Mouse (Mus musculus): ENCODE results near the gene Krt81. TPM values are rescaled to one million over a fixed set of nuclear protein-coding genes. Genes with fewer than 3 reads are reported as not detected.

Gene Krt81
- polyA plus RNA-seq (2015; fragmentation: Nextera tagmentation; extraction: Ambion mirVana): not detected in 2 replicates

- Histone ChIP-seq H3K4me2 (ENCODE audit: low read depth, low read length) (no peak within 1 kb of the TSS), H3K27ac (ENCODE audit: low read length) (no peak within 1 kb of the TSS), H3K4me3 (ENCODE audit: low read length) (no peak within 1 kb of the TSS), H3K9me3 (ENCODE audit: control insufficient read depth, low read length) (no peaks in the 10 kb centered on the region), H3K27me3 (ENCODE audit: control insufficient read depth, insufficient read depth, low read depth, low read length) (no peaks in the 10 kb centered on the region), H3K4me1 (replicated peaks; ENCODE audit: control insufficient read depth, insufficient read depth, low read length) (no peaks in the 10 kb centered on the region), H3K9ac (ENCODE audit: low read length) (no peak within 1 kb of the TSS), H3K36me3 (ENCODE audit: control insufficient read depth, insufficient read depth, low read length) (no peaks in the 10 kb centered on the region)
- WGBS: 78% methylated on average over 13 of the region's 13 CpGs
- ATAC-seq (ENCODE audit: low read depth): no peak
These were observed at the start of gene Krt81 for GRCm38 (mm10) chr15:101463651-101464050. Krt81 (minus strand) TSS chr15:101463751.

GRCm38 (mm10) chr15:101508247-101508646 is 44.7 kb upstream of the Krt81 start:
- H3K4me2 ChIP-seq (ENCODE audit: low read depth, low read length): no peak overlapping the region
- H3K27me3 ChIP-seq (ENCODE audit: control insufficient read depth, insufficient read depth, low read depth, low read length): no peaks in the 10 kb centered on the region
- no peak overlapping the region for H3K9ac ChIP-seq (ENCODE audit: low read length)
- H3K9me3 ChIP-seq (ENCODE audit: control insufficient read depth, low read length): no peaks in the 10 kb centered on the region
- peak; percentile 71 for ATAC-seq (ENCODE audit: low read depth)
- H3K4me1 ChIP-seq (replicated peaks; ENCODE audit: control insufficient read depth, insufficient read depth, low read length): no peaks in the 10 kb centered on the region
- WGBS: 49% methylated on average over 9 of the region's 9 CpGs
- H3K36me3 ChIP-seq (ENCODE audit: control insufficient read depth, insufficient read depth, low read length): no peaks in the 10 kb centered on the region
- no peak overlapping the region for H3K27ac ChIP-seq (ENCODE audit: low read length)
- no peak overlapping the region for H3K4me3 ChIP-seq (ENCODE audit: low read length)

- WGBS: 42% methylated on average over 14 of the region's 14 CpGs
- Histone ChIP-seq H3K4me2 (ENCODE audit: low read depth, low read length) (no peak overlapping the region), H3K36me3 (ENCODE audit: control insufficient read depth, insufficient read depth, low read length) (no peaks in the 10 kb centered on the region), H3K4me1 (replicated peaks; ENCODE audit: control insufficient read depth, insufficient read depth, low read length) (no peaks in the 10 kb centered on the region), H3K27ac (ENCODE audit: low read length) (no peak overlapping the region), H3K9ac (ENCODE audit: low read length) (no peak overlapping the region), H3K27me3 (ENCODE audit: control insufficient read depth, insufficient read depth, low read depth, low read length) (no peaks in the 10 kb centered on the region), H3K9me3 (ENCODE audit: control insufficient read depth, low read length) (no peaks in the 10 kb centered on the region), H3K4me3 (ENCODE audit: low read length) (no peak overlapping the region)
- no peak for ATAC-seq (ENCODE audit: low read depth)
These were observed 43.6 kb upstream of the Krt81 start for GRCm38 (mm10) chr15:101506896-101507758.

- ATAC-seq (ENCODE audit: low read depth): no peak
- 69% methylated on average over 2 of the region's 2 CpGs for WGBS
- no peaks in the 10 kb centered on the region for H3K4me1 ChIP-seq (replicated peaks; ENCODE audit: control insufficient read depth, insufficient read depth, low read length)
- no peaks in the 10 kb centered on the region for H3K36me3 ChIP-seq (ENCODE audit: control insufficient read depth, insufficient read depth, low read length)
- no peak overlapping the region for H3K9ac ChIP-seq (ENCODE audit: low read length)
- no peaks in the 10 kb centered on the region for H3K9me3 ChIP-seq (ENCODE audit: control insufficient read depth, low read length)
- H3K27ac ChIP-seq (ENCODE audit: low read length): no peak overlapping the region
- H3K4me2 ChIP-seq (ENCODE audit: low read depth, low read length): no peak overlapping the region
- no peak overlapping the region for H3K4me3 ChIP-seq (ENCODE audit: low read length)
- H3K27me3 ChIP-seq (ENCODE audit: control insufficient read depth, insufficient read depth, low read depth, low read length): no peaks in the 10 kb centered on the region
These were observed 33.6 kb upstream of the Krt81 start for GRCm38 (mm10) chr15:101497181-101497580.

- Histone ChIP-seq H3K27ac (ENCODE audit: low read length) (no peak overlapping the region), H3K9ac (ENCODE audit: low read length) (no peak overlapping the region), H3K27me3 (ENCODE audit: control insufficient read depth, insufficient read depth, low read depth, low read length) (no peaks in the 10 kb centered on the region), H3K4me3 (ENCODE audit: low read length) (no peak overlapping the region), H3K9me3 (ENCODE audit: control insufficient read depth, low read length) (no peaks in the 10 kb centered on the region), H3K4me2 (ENCODE audit: low read depth, low read length) (no peak overlapping the region), H3K4me1 (replicated peaks; ENCODE audit: control insufficient read depth, insufficient read depth, low read length) (peaks cover 6% of the 10 kb centered on the region; the same call in 1 of the 2 replicates), H3K36me3 (ENCODE audit: control insufficient read depth, insufficient read depth, low read length) (no peaks in the 10 kb centered on the region)
- WGBS: 65% methylated on average over 8 of the region's 8 CpGs
- ATAC-seq (ENCODE audit: low read depth): no peak
These were observed 31.7 kb upstream of the Krt81 start for GRCm38 (mm10) chr15:101495266-101495665.

GRCm38 (mm10) chr15:101494203-101494602 is 30.7 kb upstream of the Krt81 start:
- no peak overlapping the region for H3K9ac ChIP-seq (ENCODE audit: low read length)
- H3K27me3 ChIP-seq (ENCODE audit: control insufficient read depth, insufficient read depth, low read depth, low read length): no peaks in the 10 kb centered on the region
- ATAC-seq (ENCODE audit: low read depth): no peak
- no peaks in the 10 kb centered on the region for H3K36me3 ChIP-seq (ENCODE audit: control insufficient read depth, insufficient read depth, low read length)
- no peaks in the 10 kb centered on the region for H3K9me3 ChIP-seq (ENCODE audit: control insufficient read depth, low read length)
- no peak overlapping the region for H3K4me3 ChIP-seq (ENCODE audit: low read length)
- WGBS: 57% methylated on average over 1 of the region's 1 CpGs
- H3K27ac ChIP-seq (ENCODE audit: low read length): no peak overlapping the region
- peaks cover 6% of the 10 kb centered on the region; the same call in 1 of the 2 replicates for H3K4me1 ChIP-seq (replicated peaks; ENCODE audit: control insufficient read depth, insufficient read depth, low read length)
- no peak overlapping the region for H3K4me2 ChIP-seq (ENCODE audit: low read depth, low read length)

- Histone ChIP-seq H3K27ac (ENCODE audit: low read length) (no peak overlapping the region), H3K27me3 (ENCODE audit: control insufficient read depth, insufficient read depth, low read depth, low read length) (no peaks in the 10 kb centered on the region), H3K9ac (ENCODE audit: low read length) (no peak overlapping the region), H3K4me1 (replicated peaks; ENCODE audit: control insufficient read depth, insufficient read depth, low read length) (peaks cover 6% of the 10 kb centered on the region; the same call in 1 of the 2 replicates), H3K9me3 (ENCODE audit: control insufficient read depth, low read length) (no peaks in the 10 kb centered on the region), H3K4me2 (ENCODE audit: low read depth, low read length) (no peak overlapping the region), H3K4me3 (ENCODE audit: low read length) (no peak overlapping the region), H3K36me3 (ENCODE audit: control insufficient read depth, insufficient read depth, low read length) (no peaks in the 10 kb centered on the region)
- ATAC-seq (ENCODE audit: low read depth): no peak
- 90% methylated on average over 6 of the region's 6 CpGs for WGBS
These were observed 30.2 kb upstream of the Krt81 start for GRCm38 (mm10) chr15:101493713-101494112.

GRCm38 (mm10) chr15:101492718-101493117 is 29.2 kb upstream of the Krt81 start:
- H3K9ac ChIP-seq (ENCODE audit: low read length): no peak overlapping the region
- H3K27ac ChIP-seq (ENCODE audit: low read length): no peak overlapping the region
- H3K4me1 ChIP-seq (replicated peaks; ENCODE audit: control insufficient read depth, insufficient read depth, low read length): peaks cover 6% of the 10 kb centered on the region; the same call in 1 of the 2 replicates
- H3K36me3 ChIP-seq (ENCODE audit: control insufficient read depth, insufficient read depth, low read length): no peaks in the 10 kb centered on the region
- no peak for ATAC-seq (ENCODE audit: low read depth)
- no peak overlapping the region for H3K4me2 ChIP-seq (ENCODE audit: low read depth, low read length)
- no peaks in the 10 kb centered on the region for H3K9me3 ChIP-seq (ENCODE audit: control insufficient read depth, low read length)
- 36% methylated on average over 8 of the region's 8 CpGs for WGBS
- no peaks in the 10 kb centered on the region for H3K27me3 ChIP-seq (ENCODE audit: control insufficient read depth, insufficient read depth, low read depth, low read length)
- H3K4me3 ChIP-seq (ENCODE audit: low read length): no peak overlapping the region

- Histone ChIP-seq H3K9ac (ENCODE audit: low read length) (no peak within 1 kb of the TSS), H3K4me3 (ENCODE audit: low read length) (no peak within 1 kb of the TSS), H3K4me1 (replicated peaks; ENCODE audit: control insufficient read depth, insufficient read depth, low read length) (peaks cover 6% of the 10 kb centered on the region; the same call in 1 of the 2 replicates), H3K27me3 (ENCODE audit: control insufficient read depth, insufficient read depth, low read depth, low read length) (no peaks in the 10 kb centered on the region), H3K36me3 (ENCODE audit: control insufficient read depth, insufficient read depth, low read length) (no peaks in the 10 kb centered on the region), H3K9me3 (ENCODE audit: control insufficient read depth, low read length) (no peaks in the 10 kb centered on the region), H3K27ac (ENCODE audit: low read length) (no peak within 1 kb of the TSS), H3K4me2 (ENCODE audit: low read depth, low read length) (no peak within 1 kb of the TSS)
- WGBS: 60% methylated on average over 6 of the region's 6 CpGs
- peak; percentile 41; the same call in 1 of the 2 replicates for ATAC-seq (ENCODE audit: low read depth)
These were observed 27.9 kb upstream of the Krt81 start, which contains the start of gene Krt83 for GRCm38 (mm10) chr15:101491431-101491830. Krt83 (minus strand) TSS chr15:101491512.

Measured in lung, embryonic 16.5 days (tissue).